Mouse (Mus musculus): ENCODE measurements around the gene Fbxo36. TPM values are rescaled to one million over a fixed set of nuclear protein-coding genes. Genes with fewer than 3 reads are reported as not detected.

Gene Fbxo36
- polyA plus RNA-seq, 1 experiment: 1.7 TPM

DNA sequence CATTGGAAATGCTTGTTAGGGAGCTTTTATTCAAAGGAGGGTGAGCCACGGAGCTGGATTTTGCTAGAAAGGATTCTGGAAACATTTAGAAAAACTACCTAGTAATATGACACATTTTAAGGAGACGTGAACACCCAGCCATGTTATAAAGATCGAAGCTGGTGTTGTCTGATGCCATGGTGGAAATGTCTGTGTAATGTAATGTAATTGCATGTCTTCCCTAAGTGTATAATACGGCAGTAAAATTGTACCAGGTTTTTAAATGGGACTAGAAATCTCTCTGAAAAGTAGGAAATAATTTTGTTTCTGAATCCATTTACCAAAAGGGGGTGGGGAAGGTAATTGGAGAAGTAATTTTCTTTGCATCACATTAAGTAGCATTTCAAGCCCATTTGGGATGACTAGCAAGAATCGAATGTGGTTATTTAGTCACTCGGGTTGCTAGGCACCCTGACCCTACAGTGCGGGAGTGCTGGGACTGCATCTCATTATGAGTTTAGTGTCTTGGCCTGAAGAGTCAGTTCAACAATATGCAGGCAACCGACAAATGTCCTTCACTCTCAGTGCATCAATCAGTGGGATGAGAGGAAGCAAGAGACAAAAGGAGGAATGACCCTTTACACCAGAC, 70.7 kb downstream of the Fbxo36 start:
- Histone ChIP-seq H3K36me3 (replicated peaks; ENCODE audit: low read length) (no peaks in the 10 kb centered on the region), H3K4me3 (replicated peaks) (no peak overlapping the region), H3K9me3 (peaks cover 20% of the 10 kb centered on the region), H3K27me3 (replicated peaks) (peaks cover 2% of the 10 kb centered on the region), H3K4me1 (peaks cover 5% of the 10 kb centered on the region)
- no peak for TF ChIP-seq FLI1 (IDR thresholded peaks at IDR 0.05; ENCODE audit: low read length)
- TF ChIP-seq GATA1 (IDR thresholded peaks at IDR 0.05; ENCODE audit: borderline replicate concordance, low read length): no peak

DNA sequence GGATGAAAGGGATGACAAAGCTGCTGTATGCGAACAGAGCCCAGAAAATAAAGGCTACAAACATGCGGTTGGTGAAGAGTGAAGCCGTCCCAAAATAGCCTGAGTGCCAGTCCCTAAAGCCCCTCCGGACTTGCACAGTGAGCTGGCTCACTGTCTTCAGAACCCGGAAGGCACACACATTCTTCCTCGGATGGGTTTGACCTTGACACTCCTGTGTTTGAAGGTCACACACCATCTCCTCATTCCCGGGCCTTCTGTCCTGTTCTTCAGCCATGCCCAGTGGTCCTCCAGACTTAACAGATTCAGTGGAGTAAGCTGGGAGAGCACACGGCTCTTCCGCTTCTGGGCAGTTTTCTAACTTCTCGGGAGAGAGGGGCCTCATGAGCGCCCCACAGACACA, 72.9 kb downstream of the Fbxo36 start:
- TF ChIP-seq GATA1 (IDR thresholded peaks at IDR 0.05; ENCODE audit: borderline replicate concordance, low read length): no peak
- TF ChIP-seq FLI1 (IDR thresholded peaks at IDR 0.05; ENCODE audit: low read length): no peak
- no peak overlapping the region for H3K4me3 ChIP-seq (replicated peaks)
- peaks cover 23% of the 10 kb centered on the region for H3K9me3 ChIP-seq
- no peaks in the 10 kb centered on the region for H3K36me3 ChIP-seq (replicated peaks; ENCODE audit: low read length)
- H3K4me1 ChIP-seq: peaks cover 6% of the 10 kb centered on the region
- H3K27me3 ChIP-seq (replicated peaks): peaks cover 2% of the 10 kb centered on the region

DNA sequence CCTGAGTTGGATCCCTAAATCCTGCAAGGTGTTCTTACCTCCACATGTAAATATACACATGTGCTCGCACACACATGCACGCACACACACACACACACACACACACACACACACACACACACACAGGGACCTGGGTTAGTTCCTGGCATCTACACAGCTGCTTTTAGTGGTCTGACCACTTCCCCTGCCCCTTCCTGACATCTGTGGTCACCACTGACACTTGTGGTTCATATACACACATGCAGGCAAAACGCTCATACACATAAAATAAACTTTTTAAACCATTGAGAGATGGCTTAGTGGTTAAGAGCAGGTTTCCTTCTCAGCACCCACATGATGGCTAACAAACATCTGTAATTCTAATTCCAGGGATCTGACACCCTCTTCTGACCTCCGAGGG, 75.4 kb downstream of the Fbxo36 start:
- H3K4me1 ChIP-seq: peaks cover 6% of the 10 kb centered on the region
- no peaks in the 10 kb centered on the region for H3K36me3 ChIP-seq (replicated peaks; ENCODE audit: low read length)
- peaks cover 31% of the 10 kb centered on the region for H3K9me3 ChIP-seq
- TF ChIP-seq GATA1 (IDR thresholded peaks at IDR 0.05; ENCODE audit: borderline replicate concordance, low read length) (no peak), FLI1 (IDR thresholded peaks at IDR 0.05; ENCODE audit: low read length) (no peak)
- H3K27me3 ChIP-seq (replicated peaks): peaks cover 2% of the 10 kb centered on the region
- H3K4me3 ChIP-seq (replicated peaks): no peak overlapping the region

DNA sequence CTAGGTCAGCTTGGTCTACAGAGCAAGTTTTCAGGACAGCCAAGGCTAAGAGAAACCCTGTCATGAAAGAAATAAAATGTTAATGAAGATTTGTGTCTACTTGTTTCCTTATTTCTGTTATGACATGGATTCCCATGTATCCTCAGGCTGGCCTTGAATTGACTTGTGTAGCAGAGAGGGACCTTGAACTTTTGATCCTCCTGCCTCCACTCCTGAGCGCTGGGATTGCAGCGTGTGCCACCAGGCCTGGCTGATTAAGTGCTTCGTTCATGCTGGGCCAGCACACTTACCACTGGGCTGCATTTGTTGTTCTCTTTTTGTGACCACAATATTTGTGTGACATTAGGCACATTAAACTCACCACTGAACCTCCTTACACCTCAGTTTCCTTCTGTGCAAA, 79.2 kb downstream of the Fbxo36 start:
- Histone ChIP-seq H3K9me3 (peaks cover 11% of the 10 kb centered on the region), H3K36me3 (replicated peaks; ENCODE audit: low read length) (no peaks in the 10 kb centered on the region), H3K4me3 (replicated peaks) (no peak overlapping the region), H3K27me3 (replicated peaks) (no peaks in the 10 kb centered on the region), H3K4me1 (peaks cover 6% of the 10 kb centered on the region)
- TF ChIP-seq GATA1 (IDR thresholded peaks at IDR 0.05; ENCODE audit: borderline replicate concordance, low read length) (no peak), FLI1 (IDR thresholded peaks at IDR 0.05; ENCODE audit: low read length) (no peak)

DNA sequence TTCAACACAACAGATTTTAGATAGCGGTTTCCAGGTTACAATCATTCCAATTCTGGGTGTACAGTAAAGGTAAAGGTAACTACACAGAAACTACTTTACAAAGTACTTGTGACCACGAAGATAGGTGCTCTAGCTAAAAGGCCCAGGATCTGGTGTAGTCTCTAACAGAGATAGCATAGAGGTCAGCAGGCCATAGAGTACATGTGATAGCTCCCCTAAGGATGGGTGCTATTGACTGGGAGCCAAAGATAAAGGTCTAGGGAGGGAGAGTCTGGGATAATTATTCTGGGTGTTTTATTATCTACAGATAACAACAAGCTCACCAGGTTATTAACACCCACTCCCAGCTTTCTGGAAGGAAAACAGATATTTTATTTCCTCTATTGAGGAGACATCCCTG, 83.8 kb downstream of the Fbxo36 start:
- Histone ChIP-seq H3K4me3 (replicated peaks) (no peak overlapping the region), H3K36me3 (replicated peaks; ENCODE audit: low read length) (no peaks in the 10 kb centered on the region), H3K4me1 (no peaks in the 10 kb centered on the region), H3K27me3 (replicated peaks) (no peaks in the 10 kb centered on the region), H3K9me3 (peaks cover 17% of the 10 kb centered on the region)
- TF ChIP-seq GATA1 (IDR thresholded peaks at IDR 0.05; ENCODE audit: borderline replicate concordance, low read length): no peak
- TF ChIP-seq FLI1 (IDR thresholded peaks at IDR 0.05; ENCODE audit: low read length): no peak

DNA sequence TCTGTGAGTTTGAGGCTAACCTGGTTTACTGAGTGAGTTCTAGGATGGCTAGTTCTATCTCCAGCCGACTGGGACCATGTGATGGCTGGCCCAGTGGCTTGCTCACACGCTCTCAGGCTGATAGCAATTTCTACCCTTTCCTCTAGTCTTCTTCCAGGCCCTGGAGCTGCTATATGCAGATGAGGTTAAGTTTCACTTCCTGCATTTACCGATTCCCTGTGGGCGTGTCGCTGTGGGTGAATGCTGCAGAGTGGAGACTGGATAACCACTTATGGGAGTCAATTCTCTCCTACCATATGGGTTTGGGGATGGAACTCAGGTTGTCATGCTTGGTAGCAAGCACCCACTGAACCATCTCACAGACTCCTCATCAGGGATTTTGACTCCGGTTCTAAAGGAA, 84.5 kb downstream of the Fbxo36 start:
- Histone ChIP-seq H3K9me3 (peaks cover 18% of the 10 kb centered on the region), H3K4me1 (no peaks in the 10 kb centered on the region), H3K27me3 (replicated peaks) (no peaks in the 10 kb centered on the region), H3K4me3 (replicated peaks) (no peak overlapping the region), H3K36me3 (replicated peaks; ENCODE audit: low read length) (no peaks in the 10 kb centered on the region)
- TF ChIP-seq GATA1 (IDR thresholded peaks at IDR 0.05; ENCODE audit: borderline replicate concordance, low read length) (no peak), FLI1 (IDR thresholded peaks at IDR 0.05; ENCODE audit: low read length) (no peak)

- peaks cover 17% of the 10 kb centered on the region; the same call in 1 of the 2 replicates for H3K9me3 ChIP-seq
- H3K4me1 ChIP-seq: no peaks in the 10 kb centered on the region
- H3K36me3 ChIP-seq (replicated peaks; ENCODE audit: low read length): no peaks in the 10 kb centered on the region
- H3K4me3 ChIP-seq (replicated peaks): no peak overlapping the region
- TF ChIP-seq FLI1 (IDR thresholded peaks at IDR 0.05; ENCODE audit: low read length): no peak
- no peak for TF ChIP-seq GATA1 (IDR thresholded peaks at IDR 0.05; ENCODE audit: borderline replicate concordance, low read length)
- no peaks in the 10 kb centered on the region for H3K27me3 ChIP-seq (replicated peaks)
These were observed 86.0 kb downstream of the Fbxo36 start for GRCm38 (mm10) chr1:84925599-84925998.

GRCm38 (mm10) chr1:84933472-84934150, 94.0 kb downstream of the Fbxo36 start:
- H3K36me3 ChIP-seq (replicated peaks; ENCODE audit: low read length): no peaks in the 10 kb centered on the region
- peaks cover 13% of the 10 kb centered on the region; the same call in 1 of the 2 replicates for H3K9me3 ChIP-seq
- TF ChIP-seq FLI1 (IDR thresholded peaks at IDR 0.05; ENCODE audit: low read length) (no peak), GATA1 (IDR thresholded peaks at IDR 0.05; ENCODE audit: borderline replicate concordance, low read length) (no peak)
- peaks cover 33% of the 10 kb centered on the region for H3K27me3 ChIP-seq (replicated peaks)
- peaks cover 19% of the 10 kb centered on the region for H3K4me1 ChIP-seq
- peak overlapping the region; percentile 82 for H3K4me3 ChIP-seq (replicated peaks)

GRCm38 (mm10) chr1:84934151-84934502, 94.5 kb downstream of the Fbxo36 start:
- H3K27me3 ChIP-seq (replicated peaks): peaks cover 33% of the 10 kb centered on the region
- H3K4me3 ChIP-seq (replicated peaks): peak overlapping the region; percentile 82
- H3K36me3 ChIP-seq (replicated peaks; ENCODE audit: low read length): no peaks in the 10 kb centered on the region
- peaks cover 8% of the 10 kb centered on the region; the same call in 1 of the 2 replicates for H3K9me3 ChIP-seq
- TF ChIP-seq GATA1 (IDR thresholded peaks at IDR 0.05; ENCODE audit: borderline replicate concordance, low read length): no peak
- TF ChIP-seq FLI1 (IDR thresholded peaks at IDR 0.05; ENCODE audit: low read length): no peak
- peaks cover 19% of the 10 kb centered on the region for H3K4me1 ChIP-seq
